8 mouse cellular contexts compared by ENCODE assay signal in genomic region chr11:70844559-70845456, GRCm38 (mm10). TPM values are rescaled to one million over a fixed set of nuclear protein-coding genes. Genes with fewer than 3 reads are reported as not detected.
DNase-seq lines count a peak whose midpoint lies in the region; ATAC-seq lines count a peak whose summit lies in the region.

Gene Rabep1 (plus strand): TSS chr11:70844778.

- H3K36me3 ChIP-seq in forebrain, embryonic 10.5 days (replicated peaks) = no peaks in the 10 kb centered on the region
- no peaks in the 10 kb centered on the region for H3K36me3 ChIP-seq in heart, embryonic 16.5 days (ENCODE audit: control insufficient read depth, insufficient read depth)
- H3K36me3 ChIP-seq in liver, embryonic 15.5 days (replicated peaks) = no peaks in the 10 kb centered on the region
- H3K36me3 ChIP-seq in neural tube, embryonic 12.5 days = no peaks in the 10 kb centered on the region

- H3K27me3 ChIP-seq in forebrain, embryonic 10.5 days (ENCODE audit: poor library complexity, severe bottlenecking) = peaks cover 7% of the 10 kb centered on the region; the same call in 1 of the 2 replicates
- H3K27me3 ChIP-seq in heart, embryonic 16.5 days (ENCODE audit: control insufficient read depth, insufficient read depth, low read length) = no peaks in the 10 kb centered on the region
- no peaks in the 10 kb centered on the region for H3K27me3 ChIP-seq in liver, embryonic 15.5 days
- no peaks in the 10 kb centered on the region for H3K27me3 ChIP-seq in neural tube, embryonic 12.5 days (replicated peaks)

- peak; percentile 86 for ATAC-seq in CD4-positive, CD25-positive, alpha-beta regulatory T cell, adult 4 months
- ATAC-seq in heart, embryonic 16.5 days (replicated peaks; ENCODE audit: extremely low read depth, insufficient read depth, low FRiP score) = peak; percentile 97
- ATAC-seq in liver, embryonic 15.5 days (ENCODE audit: insufficient read depth) = peak; percentile 86
- peak; percentile 98 for ATAC-seq in neural tube, embryonic 12.5 days (ENCODE audit: low FRiP score, low read depth)

- peak within 1 kb of the TSS; percentile 64 for H3K4me3 ChIP-seq in forebrain, embryonic 10.5 days
- peak within 1 kb of the TSS; percentile 60 for H3K4me3 ChIP-seq in heart, embryonic 16.5 days (ENCODE audit: low read length)
- peak within 1 kb of the TSS; percentile 85 for H3K4me3 ChIP-seq in liver, embryonic 15.5 days (replicated peaks)
- peak within 1 kb of the TSS; percentile 99 for H3K4me3 ChIP-seq in neural tube, embryonic 12.5 days

- H3K27ac ChIP-seq in forebrain, embryonic 10.5 days = peak within 1 kb of the TSS; percentile 90
- H3K27ac ChIP-seq in heart, embryonic 16.5 days (ENCODE audit: low read length) = peak within 1 kb of the TSS; percentile 83
- peak within 1 kb of the TSS; percentile 80 for H3K27ac ChIP-seq in liver, embryonic 15.5 days (replicated peaks)
- H3K27ac ChIP-seq in neural tube, embryonic 12.5 days = peak within 1 kb of the TSS; percentile 81; the same call in 1 of the 2 replicates

- peak; percentile 64 for DNase-seq in c-Kit-negative CD71-positive TER-119-positive erythroid progenitor cells, embryonic 14.5 days (ENCODE audit: low read depth, low spot score)
- DNase-seq in forebrain, embryonic 10.5 days (ENCODE audit: extremely low spot score, low spot score) = peak; percentile 97
- DNase-seq in kidney, postnatal 36 days = peak; percentile 95 to 99
- peak; percentile 77 for DNase-seq in telencephalon, adult 2 months (ENCODE audit: low read depth, low spot score)

- H3K9ac ChIP-seq in heart, embryonic 16.5 days (ENCODE audit: low read length) = peak within 1 kb of the TSS; percentile 75
- H3K9ac ChIP-seq in liver, embryonic 15.5 days = peak within 1 kb of the TSS; percentile 88
- H3K9ac ChIP-seq in neural tube, embryonic 12.5 days = peak within 1 kb of the TSS; percentile 98

- peaks cover 29% of the 10 kb centered on the region for H3K4me1 ChIP-seq in forebrain, embryonic 10.5 days
- H3K4me1 ChIP-seq in heart, embryonic 16.5 days (ENCODE audit: control insufficient read depth, insufficient read depth, low read length) = peaks cover 16% of the 10 kb centered on the region
- H3K4me1 ChIP-seq in liver, embryonic 15.5 days (replicated peaks) = peaks cover 37% of the 10 kb centered on the region
- H3K4me1 ChIP-seq in neural tube, embryonic 12.5 days = peaks cover 6% of the 10 kb centered on the region

- H3K9me3 ChIP-seq in forebrain, embryonic 10.5 days = no peaks in the 10 kb centered on the region
- H3K9me3 ChIP-seq in heart, embryonic 16.5 days (replicated peaks; ENCODE audit: control insufficient read depth, low read length) = no peaks in the 10 kb centered on the region
- H3K9me3 ChIP-seq in liver, embryonic 15.5 days (replicated peaks) = no peaks in the 10 kb centered on the region
- no peaks in the 10 kb centered on the region for H3K9me3 ChIP-seq in neural tube, embryonic 12.5 days

- 1% methylated on average over 86 of the region's 88 CpGs for WGBS in forebrain, embryonic 10.5 days
- WGBS in heart, embryonic 16.5 days = 1% methylated on average over 83 of the region's 88 CpGs
- under 1% methylated on average over 87 of the region's 88 CpGs for WGBS in liver, embryonic 15.5 days (ENCODE audit: insufficient replicate concordance)
- under 1% methylated on average over 87 of the region's 88 CpGs for WGBS in neural tube, embryonic 12.5 days

- peak within 1 kb of the TSS; percentile 80 for H3K4me2 ChIP-seq in heart, embryonic 16.5 days (ENCODE audit: low read depth, low read length)
- peak within 1 kb of the TSS; percentile 94 for H3K4me2 ChIP-seq in liver, embryonic 15.5 days
- H3K4me2 ChIP-seq in neural tube, embryonic 12.5 days (replicated peaks) = peak within 1 kb of the TSS; percentile 70

RNA-seq across cellular contexts. Expression of gene Rabep1, which starts in this region (rescaled TPM):
- 10 to 100 TPM in 1 of 2 experiments, 1 to 10 TPM in 1; 8.5 to 10.9 TPM for polyA plus RNA-seq in CD4-positive, CD25-positive, alpha-beta regulatory T cell, adult 4 months (2017; shearing (Covaris generic))
- 33.2 and 37.9 TPM in 2 replicates for polyA plus RNA-seq in forebrain, embryonic 10.5 days (2016; fragmentation: Nextera tagmentation; extraction: Ambion mirVana)
- 26.8 and 28.7 TPM in 2 replicates for polyA plus RNA-seq in heart, embryonic 16.5 days (2015; fragmentation: Nextera tagmentation; extraction: Ambion mirVana)
- polyA plus RNA-seq in liver, embryonic 15.5 days (2015; fragmentation: Nextera tagmentation; extraction: Ambion mirVana) = 13.0 and 13.1 TPM in 2 replicates
- 58.7 and 62.1 TPM in 2 replicates for polyA plus RNA-seq in neural tube, embryonic 12.5 days (2016; fragmentation: Nextera tagmentation; extraction: Ambion mirVana)

Comparison
In these comparisons a context has a peak if more than half of its experiments do, and no peak if none do; other contexts are left out.
1. Peak in every context shown above with its lines: DNase-seq, ATAC-seq, H3K4me3 ChIP-seq and H3K27ac ChIP-seq.